Mouse (Mus musculus) retina, embryonic 14.5 days (tissue): ENCODE results near the gene Prcc.
"Not testable (repeated sequence)": the region's sequence is repeated elsewhere in the genome, so short reads cannot be mapped to it uniquely, and the experiment has no call there.

Experiments
- DNase-seq: peaks from one replicate; pipeline ENCODE4 v3.0.0-alpha.2; 2015; ENCODE audit warnings: low spot score

Prcc gene

DNA sequence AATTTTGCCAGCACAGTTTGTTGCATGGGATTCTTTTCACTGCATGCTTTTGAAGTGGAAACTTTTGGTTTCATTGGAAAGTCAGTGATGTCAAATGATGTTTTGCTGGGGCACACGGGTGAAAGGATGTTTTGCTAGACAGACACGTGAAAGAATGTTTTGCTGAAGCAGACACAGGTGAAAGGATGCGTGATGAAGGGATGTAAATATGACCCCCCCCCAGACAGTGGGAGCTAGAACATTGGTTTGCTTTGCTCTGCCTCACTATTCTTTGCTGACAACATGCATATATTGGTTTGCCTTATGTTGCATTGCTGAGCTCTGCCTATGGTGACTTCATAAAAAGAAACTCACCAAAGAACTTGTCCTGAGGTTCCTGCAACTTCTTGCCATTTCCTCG lies 40.4 kb downstream of the Prcc start:
- no peak for DNase-seq

- DNase-seq, result no peak
Observed at GRCm38 (mm10) chr3:87840858-87841257, 44.5 kb downstream of the Prcc start.

- peak; percentile 94 for DNase-seq
Observed at GRCm38 (mm10) chr3:87838622-87839021, 46.8 kb downstream of the Prcc start.

DNA sequence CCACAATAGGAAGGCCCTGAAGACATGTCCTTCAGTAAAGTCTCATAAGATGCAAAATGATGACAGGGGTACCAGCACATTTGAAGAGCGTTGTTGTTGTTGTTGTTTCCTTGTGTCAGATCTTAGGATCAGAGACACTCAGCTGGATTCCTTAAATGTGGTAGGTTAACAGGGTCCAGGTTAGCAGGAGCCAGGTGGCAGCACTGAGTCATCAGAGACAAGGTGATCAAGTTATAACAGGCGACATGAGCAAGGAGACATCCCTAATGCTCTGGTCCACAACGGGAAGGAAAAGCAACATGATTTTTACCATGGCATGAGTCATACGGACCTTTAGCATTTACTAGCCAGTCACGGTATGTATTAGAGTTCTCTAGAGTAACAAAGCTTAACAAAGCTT lies 51.9 kb downstream of the Prcc start:
- no peak for DNase-seq

DNA sequence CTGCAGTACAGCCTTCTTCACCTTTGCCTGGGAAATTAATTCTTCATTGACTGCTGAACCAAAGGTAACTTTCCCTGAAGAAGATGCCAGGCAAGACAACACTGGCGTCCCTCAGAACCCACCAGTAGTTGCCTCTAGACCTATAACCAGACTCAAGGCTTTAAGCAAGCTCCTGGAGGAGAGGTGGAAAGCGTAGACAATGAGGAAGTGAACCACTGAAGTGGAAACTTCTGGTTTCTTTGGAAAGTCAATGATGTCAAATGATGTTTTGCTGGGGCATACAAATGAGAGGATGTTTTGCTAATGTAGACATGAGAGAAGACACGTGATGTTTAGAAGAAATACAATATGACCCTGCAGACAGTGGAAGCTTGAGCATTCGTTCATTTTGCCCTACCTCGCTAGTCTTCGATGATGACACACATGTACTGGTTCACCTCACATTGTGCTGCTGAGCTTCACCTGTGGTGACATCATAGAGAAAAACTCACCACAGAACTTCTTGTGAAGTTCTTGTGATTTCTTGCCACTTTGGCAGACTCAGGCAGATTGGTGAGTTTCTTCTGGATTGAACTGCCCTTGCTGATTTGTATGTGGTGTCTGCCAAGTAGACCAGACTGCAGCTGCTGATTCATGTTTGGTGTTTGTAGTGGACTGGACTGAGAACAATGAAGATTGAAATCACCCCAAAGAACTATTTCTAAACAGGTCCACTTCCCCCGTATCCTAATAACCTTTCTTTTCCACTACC lies 53.1 kb downstream of the Prcc start:
- no peak for DNase-seq

DNA sequence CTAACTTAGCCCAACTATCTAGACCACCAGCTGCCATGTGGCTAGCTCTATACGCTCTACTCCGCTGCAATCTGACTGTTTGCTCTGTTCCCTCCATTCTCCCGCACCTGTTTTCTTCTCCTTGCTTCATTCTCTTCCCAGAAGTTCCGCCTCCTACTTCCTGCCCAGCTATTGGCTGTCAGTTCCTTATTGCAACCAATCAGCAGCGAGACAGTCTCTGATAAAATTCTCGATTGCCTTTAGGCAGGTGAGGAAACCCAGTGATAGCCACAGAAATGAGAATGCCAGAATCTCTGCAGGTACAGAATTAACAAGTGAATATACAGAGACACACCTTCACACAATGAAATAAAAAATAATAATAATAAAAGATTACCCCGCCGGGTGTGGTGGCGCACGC lies 56.4 kb downstream of the Prcc start:
- DNase-seq, result no peak

DNA sequence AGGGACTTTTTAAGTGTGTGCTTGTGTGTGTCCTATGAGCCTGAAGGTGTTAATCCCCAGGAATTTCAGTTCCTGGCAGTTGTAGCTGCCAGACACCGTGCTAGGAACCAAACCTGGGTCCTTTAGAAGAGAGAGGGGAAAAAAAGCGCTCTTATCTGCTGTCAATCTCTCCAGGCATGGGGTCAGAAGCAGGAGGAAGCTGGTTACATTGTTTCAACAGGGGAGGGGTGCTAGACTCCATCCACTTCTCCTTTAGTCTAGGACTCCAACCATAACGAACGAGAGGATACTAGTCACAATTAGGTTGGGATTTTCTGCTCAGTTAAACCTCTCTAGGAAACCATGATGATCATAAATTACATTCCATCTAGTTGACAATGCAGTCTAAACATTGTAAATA lies 57.0 kb downstream of the Prcc start:
- DNase-seq, result no peak

GRCm38 (mm10) chr3:87824206-87824605 lies 61.2 kb downstream of the Prcc start, which contains the start of gene Pear1:
Pear1 (minus strand) TSS chr3:87824306.
- DNase-seq, result not testable (repeated sequence)

DNA sequence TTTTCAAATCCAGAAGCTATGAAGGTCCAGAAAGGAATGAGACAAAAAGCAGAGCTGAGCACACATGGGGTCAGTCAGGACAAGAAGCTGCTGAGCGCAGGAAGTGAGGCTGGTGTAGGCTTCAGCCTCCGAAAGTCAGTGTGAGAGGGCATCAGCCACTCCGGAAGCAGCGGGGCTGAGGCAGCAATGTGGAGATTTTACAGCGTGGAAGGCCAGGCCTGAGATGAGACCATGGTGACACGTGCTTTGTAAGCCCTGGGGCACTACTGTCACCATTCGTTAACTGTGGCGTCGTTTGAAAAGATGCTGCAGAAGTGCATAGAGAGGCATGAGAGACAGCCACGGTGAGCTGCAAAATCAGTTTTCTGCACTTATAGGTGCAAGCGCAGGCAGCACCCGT lies 67.2 kb downstream of the Prcc start:
- DNase-seq, result peak; percentile 53

GRCm38 (mm10) chr3:87816646-87817093 lies 68.7 kb downstream of the Prcc start:
- DNase-seq, result peak; percentile 93

DNA sequence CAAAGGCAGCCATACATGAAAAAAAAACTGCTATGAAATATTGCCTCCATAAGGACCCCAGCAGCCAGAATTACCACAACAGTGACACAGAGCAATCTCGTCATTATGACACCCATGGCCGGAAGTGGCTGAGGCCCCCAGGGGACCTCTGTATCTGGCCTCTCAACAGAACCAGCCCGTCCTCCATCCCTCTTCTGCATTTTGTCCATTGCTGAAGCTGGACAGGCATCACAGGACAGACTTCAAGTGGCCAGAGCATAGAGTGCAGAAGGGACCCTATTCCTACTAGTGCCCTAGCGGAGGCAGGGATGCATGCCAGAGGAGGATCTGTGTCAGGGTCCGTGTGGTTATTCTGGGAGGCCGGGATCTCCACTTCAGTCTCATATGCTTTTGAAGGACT lies 69.2 kb downstream of the Prcc start:
- DNase-seq, result no peak

- no peak for DNase-seq
Observed at GRCm38 (mm10) chr3:87812873-87813272, 72.5 kb downstream of the Prcc start.

- DNase-seq, result no peak
Observed at GRCm38 (mm10) chr3:87812413-87812812, 73.0 kb downstream of the Prcc start.

DNA sequence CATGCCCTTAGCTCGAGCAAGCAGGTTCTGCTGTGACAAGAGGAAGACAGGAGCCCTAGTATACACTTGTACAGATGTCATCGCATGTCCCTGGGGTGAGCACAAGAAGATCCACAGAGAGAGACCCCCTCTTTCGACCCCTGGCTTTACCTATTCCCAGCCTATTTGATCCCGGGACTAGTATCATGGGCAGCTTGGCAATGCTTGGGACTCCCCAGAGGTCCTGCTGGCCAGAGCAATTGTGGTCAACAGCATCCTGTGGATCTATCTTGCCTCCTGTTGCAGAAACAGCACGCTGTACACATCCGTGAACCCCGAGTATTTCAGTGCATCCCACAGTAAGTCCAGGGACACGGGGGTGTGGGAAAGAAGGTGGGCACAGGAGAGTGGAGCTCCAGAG lies 74.1 kb downstream of the Prcc start:
- no peak for DNase-seq

- no peak for DNase-seq
Observed at GRCm38 (mm10) chr3:87809322-87809962, 76.0 kb downstream of the Prcc start.
